Mouse (Mus musculus) spleen, adult 2 months (tissue): Measurements from ENCODE around the gene Olfr1040.

Experiments
- CTCF ChIP-seq: fragments of 200-500 bp; IDR thresholded peaks from 2 replicates; pipeline ENCODE4 v1.5.1; 2011; ENCODE audit warnings: mild to moderate bottlenecking, inconsistent platforms; ENCODE audit not compliant: insufficient read depth, insufficient read length, insufficient replicate concordance; ENCODE audit errors: extremely low read depth
- POLR2A ChIP-seq: fragments of 200-500 bp; IDR thresholded peaks from 2 replicates; pipeline ENCODE4 v1.6.1; 2011; ENCODE audit warnings: low read depth, low read length, inconsistent platforms

DNA sequence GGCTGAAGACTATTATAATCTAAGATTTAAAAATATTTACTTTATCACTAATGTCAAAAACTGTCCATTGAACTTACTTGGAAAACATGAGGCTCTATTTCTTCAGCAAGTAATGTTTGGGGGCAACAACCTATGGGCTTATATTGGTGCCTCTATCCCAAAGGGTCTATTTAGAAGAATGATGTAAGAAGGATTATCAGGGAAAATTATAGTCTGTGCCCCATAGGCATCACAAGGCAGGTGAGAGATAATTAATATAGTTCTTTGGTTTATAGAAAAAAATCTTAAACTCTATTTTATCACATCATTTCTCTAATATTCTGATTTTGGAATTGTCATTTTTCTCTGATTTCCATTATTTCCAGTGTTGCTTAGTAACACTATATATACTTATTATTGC lies 31.2 kb upstream of the Olfr1040 start, which contains the start of gene Olfr1044:
- no peak for TF ChIP-seq POLR2A
- TF ChIP-seq CTCF: no peak
